Comparison of ENCODE assay signal across 22 mouse cellular contexts in the genomic region with DNA sequence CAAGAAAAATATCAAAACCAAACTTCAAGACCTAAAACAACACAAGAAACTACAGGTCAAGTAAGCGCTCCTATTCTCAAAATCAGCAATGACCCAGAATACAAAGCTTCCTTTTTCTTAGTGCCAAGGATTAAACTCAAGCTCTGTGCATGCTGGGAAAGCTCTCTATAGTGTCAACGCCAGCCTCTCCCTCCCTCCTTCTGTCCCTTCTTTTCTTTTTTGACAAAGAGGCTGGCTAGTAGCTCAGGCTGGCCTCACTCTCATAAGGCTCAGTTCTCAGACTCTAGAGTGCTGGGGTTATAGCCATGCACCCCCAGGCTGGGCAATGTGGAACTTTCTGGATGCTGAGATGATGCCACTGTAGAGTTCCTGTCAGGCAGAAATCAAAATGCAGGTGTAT. TPM values are rescaled to one million over a fixed set of nuclear protein-coding genes. Genes with fewer than 3 reads are reported as not detected.
DNase-seq lines count a peak whose midpoint lies in the region; ATAC-seq lines count a peak whose summit lies in the region.
"Had no signal": no experiment of that assay in that cellular context is flagged by ENCODE, and none has a peak within 500 bp of the region (broad histone marks: within the 10 kb centered on the region; RNA-seq: fewer than 3 reads in every experiment).

No protein-coding gene starts in this region.

- no peaks in the 10 kb centered on the region for H3K9me3 ChIP-seq in forebrain, embryonic 10.5 days
- no peaks in the 10 kb centered on the region for H3K9me3 ChIP-seq in forebrain, embryonic 15.5 days
- H3K9me3 ChIP-seq in midbrain, embryonic 11.5 days (ENCODE audit: control insufficient read depth, low read length), result no peaks in the 10 kb centered on the region
- H3K9me3 ChIP-seq in midbrain, embryonic 16.5 days (replicated peaks; ENCODE audit: control insufficient read depth, low read length, poor library complexity, severe bottlenecking), result no peaks in the 10 kb centered on the region
- H3K9me3 ChIP-seq: embryonic facial prominence, embryonic 10.5 days; G1E; heart, embryonic 13.5 days; hindbrain, embryonic 15.5 days had no signal

- no peak for DNase-seq in forebrain, embryonic 10.5 days (ENCODE audit: extremely low spot score, low spot score)
- peak; percentile 36 for DNase-seq in heart, adult 11 months
- DNase-seq in heart, adult 18-20 months, result no peak
- peak; percentile 79 for DNase-seq in midbrain, embryonic 11.5 days (ENCODE audit: low spot score, missing footprints)
- peak; percentile 1 for DNase-seq in brain, embryonic 18.5 days (ENCODE audit: low read depth, low spot score)
- DNase-seq: adrenal gland, adult 8-10 months; adrenal gland, postnatal 36 days; B cell, adult 2 months; cerebellum, adult 18-20 months; cerebellum, adult 9-11 months; gastrocnemius, postnatal 14 days; heart, postnatal 36 days had no signal

- ATAC-seq in forebrain, embryonic 15.5 days (replicated peaks), result no peak
- ATAC-seq in midbrain, embryonic 11.5 days (ENCODE audit: low FRiP score), result peak; percentile 53; the same call in 1 of the 2 replicates
- no peak for ATAC-seq in midbrain, embryonic 16.5 days
- ATAC-seq: CD4-positive, CD25-positive, alpha-beta regulatory T cell, adult 4 months; inflammation-experienced regulatory T-cells, adult 6 months had no signal

- 0 out of 2 replicates have a peak overlapping the region, but pooled peaks have one; percentile 44 for H3K27ac ChIP-seq in forebrain, embryonic 10.5 days
- no peak overlapping the region for H3K27ac ChIP-seq in forebrain, embryonic 15.5 days (replicated peaks)
- no peak overlapping the region for H3K27ac ChIP-seq in midbrain, embryonic 11.5 days (ENCODE audit: low read depth, low read length)
- no peak overlapping the region for H3K27ac ChIP-seq in midbrain, embryonic 16.5 days (ENCODE audit: low read length)
- H3K27ac ChIP-seq: embryonic facial prominence, embryonic 10.5 days; heart, embryonic 13.5 days; hindbrain, embryonic 15.5 days had no signal

- WGBS in forebrain, embryonic 10.5 days, result 33% methylated on average over 2 of the region's 2 CpGs
- 15% methylated on average over 2 of the region's 2 CpGs for WGBS in forebrain, embryonic 15.5 days
- 33% methylated on average over 2 of the region's 2 CpGs for WGBS in midbrain, embryonic 11.5 days
- WGBS in midbrain, embryonic 16.5 days, result 17% methylated on average over 2 of the region's 2 CpGs

- H3K4me3 ChIP-seq in forebrain, embryonic 10.5 days, result no peak overlapping the region
- H3K4me3 ChIP-seq in forebrain, embryonic 15.5 days, result no peak overlapping the region
- no peak overlapping the region for H3K4me3 ChIP-seq in midbrain, embryonic 11.5 days (ENCODE audit: low read depth, low read length)
- H3K4me3 ChIP-seq in midbrain, embryonic 16.5 days (ENCODE audit: low read depth, low read length), result no peak overlapping the region
- H3K4me3 ChIP-seq: embryonic facial prominence, embryonic 10.5 days; heart, embryonic 13.5 days; hindbrain, embryonic 15.5 days had no signal

- H3K27me3 ChIP-seq in forebrain, embryonic 10.5 days (ENCODE audit: poor library complexity, severe bottlenecking), result no peaks in the 10 kb centered on the region
- H3K27me3 ChIP-seq in forebrain, embryonic 15.5 days, result no peaks in the 10 kb centered on the region
- no peaks in the 10 kb centered on the region for H3K27me3 ChIP-seq in midbrain, embryonic 11.5 days (ENCODE audit: control insufficient read depth, insufficient read depth, low read length)
- H3K27me3 ChIP-seq in midbrain, embryonic 16.5 days (ENCODE audit: control insufficient read depth, insufficient read depth, low read depth, low read length), result no peaks in the 10 kb centered on the region
- H3K27me3 ChIP-seq: heart, embryonic 13.5 days; hindbrain, embryonic 15.5 days had no signal

- H3K9ac ChIP-seq in forebrain, embryonic 15.5 days (replicated peaks), result no peak overlapping the region
- no peak overlapping the region for H3K9ac ChIP-seq in midbrain, embryonic 11.5 days (ENCODE audit: low read length)
- H3K9ac ChIP-seq in midbrain, embryonic 16.5 days (ENCODE audit: low read depth, low read length), result no peak overlapping the region
- H3K9ac ChIP-seq: heart, embryonic 13.5 days; hindbrain, embryonic 15.5 days had no signal

- H3K4me1 ChIP-seq in forebrain, embryonic 10.5 days, result peaks cover 36% of the 10 kb centered on the region
- H3K4me1 ChIP-seq in forebrain, embryonic 15.5 days, result peaks cover 10% of the 10 kb centered on the region
- H3K4me1 ChIP-seq in midbrain, embryonic 11.5 days (ENCODE audit: control insufficient read depth, insufficient read depth, low read length), result peaks cover 4% of the 10 kb centered on the region; the same call in 1 of the 2 replicates
- no peaks in the 10 kb centered on the region for H3K4me1 ChIP-seq in midbrain, embryonic 16.5 days (ENCODE audit: control insufficient read depth, insufficient read depth, low read length)

- peaks cover 14% of the 10 kb centered on the region for H3K36me3 ChIP-seq in forebrain, embryonic 10.5 days (replicated peaks)
- H3K36me3 ChIP-seq in forebrain, embryonic 15.5 days, result peaks cover 10% of the 10 kb centered on the region
- H3K36me3 ChIP-seq in midbrain, embryonic 11.5 days (ENCODE audit: control insufficient read depth, insufficient read depth, low read length), result peaks cover 7% of the 10 kb centered on the region; the same call in 1 of the 2 replicates
- H3K36me3 ChIP-seq in midbrain, embryonic 16.5 days (ENCODE audit: control insufficient read depth, insufficient read depth, low read length), result peaks cover 6% of the 10 kb centered on the region; the same call in 1 of the 2 replicates

- H3K4me2 ChIP-seq in forebrain, embryonic 15.5 days (replicated peaks), result no peak overlapping the region
- H3K4me2 ChIP-seq in midbrain, embryonic 11.5 days, result no peak overlapping the region
- no peak overlapping the region for H3K4me2 ChIP-seq in midbrain, embryonic 16.5 days (ENCODE audit: low read length)
- H3K4me2 ChIP-seq: heart, embryonic 13.5 days; hindbrain, embryonic 15.5 days had no signal

RNA-seq across cellular contexts. Expression of a gene that starts 2.3 kb away (rescaled TPM):
- 1.5 and 2.0 TPM in 2 replicates for polyA plus RNA-seq in forebrain, embryonic 10.5 days (2016; fragmentation: Nextera tagmentation; extraction: Ambion mirVana)
- 1.00 and 1.0 TPM in 2 replicates for polyA plus RNA-seq in forebrain, embryonic 15.5 days (2015; fragmentation: Nextera tagmentation; extraction: Ambion mirVana)
- not detected for total RNA-seq in heart, adult 18-20 months (2021)
- 0.93 and 1.4 TPM in 2 replicates for polyA plus RNA-seq in midbrain, embryonic 11.5 days (2014; fragmentation: Nextera tagmentation; extraction: Ambion mirVana)
- 0.76 and 1.4 TPM in 2 replicates for polyA plus RNA-seq in midbrain, embryonic 16.5 days (2015; fragmentation: Nextera tagmentation; extraction: Ambion mirVana)
- total RNA-seq: gastrocnemius, adult 18-20 months; gastrocnemius, postnatal 14 days had no signal
- polyA plus RNA-seq: heart, postnatal 0 days had no signal

RNA-seq across cellular contexts. Expression of a gene that starts 21.9 kb away (rescaled TPM):
- 199 and 207 TPM in 2 replicates for polyA plus RNA-seq in forebrain, embryonic 10.5 days (2016; fragmentation: Nextera tagmentation; extraction: Ambion mirVana)
- polyA plus RNA-seq in forebrain, embryonic 15.5 days (2015; fragmentation: Nextera tagmentation; extraction: Ambion mirVana), result 141 and 143 TPM in 2 replicates
- 100 to 1,000 TPM; 163 to 179 TPM for total RNA-seq in heart, adult 18-20 months (2021)
- 172 and 176 TPM in 2 replicates for polyA plus RNA-seq in midbrain, embryonic 11.5 days (2014; fragmentation: Nextera tagmentation; extraction: Ambion mirVana)
- polyA plus RNA-seq in midbrain, embryonic 16.5 days (2015; fragmentation: Nextera tagmentation; extraction: Ambion mirVana), result 117 and 122 TPM in 2 replicates

RNA-seq across cellular contexts. Expression of a gene that starts 22.5 kb away (rescaled TPM):
- polyA plus RNA-seq in forebrain, embryonic 10.5 days (2016; fragmentation: Nextera tagmentation; extraction: Ambion mirVana), result 396 and 405 TPM in 2 replicates
- polyA plus RNA-seq in forebrain, embryonic 15.5 days (2015; fragmentation: Nextera tagmentation; extraction: Ambion mirVana), result 323 TPM in 2 replicates
- total RNA-seq in heart, adult 18-20 months (2021), result 10 to 100 TPM in 1 of 2 experiments, 1 to 10 TPM in 1; 6.1 to 13.0 TPM
- polyA plus RNA-seq in midbrain, embryonic 11.5 days (2014; fragmentation: Nextera tagmentation; extraction: Ambion mirVana), result 370 and 373 TPM in 2 replicates
- 378 and 382 TPM in 2 replicates for polyA plus RNA-seq in midbrain, embryonic 16.5 days (2015; fragmentation: Nextera tagmentation; extraction: Ambion mirVana)

RNA-seq across cellular contexts. Expression of a gene that starts 22.6 kb away (rescaled TPM):
- 533 and 536 TPM in 2 replicates for polyA plus RNA-seq in forebrain, embryonic 10.5 days (2016; fragmentation: Nextera tagmentation; extraction: Ambion mirVana)
- polyA plus RNA-seq in forebrain, embryonic 15.5 days (2015; fragmentation: Nextera tagmentation; extraction: Ambion mirVana), result 425 and 442 TPM in 2 replicates
- total RNA-seq in heart, adult 18-20 months (2021), result 100 to 1,000 TPM; 191 to 206 TPM
- polyA plus RNA-seq in midbrain, embryonic 11.5 days (2014; fragmentation: Nextera tagmentation; extraction: Ambion mirVana), result 542 and 583 TPM in 2 replicates
- 347 and 381 TPM in 2 replicates for polyA plus RNA-seq in midbrain, embryonic 16.5 days (2015; fragmentation: Nextera tagmentation; extraction: Ambion mirVana)

RNA-seq across cellular contexts. Expression of a gene that starts 28.0 kb away (rescaled TPM):
- 1.3 and 2.7 TPM in 2 replicates for polyA plus RNA-seq in forebrain, embryonic 10.5 days (2016; fragmentation: Nextera tagmentation; extraction: Ambion mirVana)
- 1.9 and 2.2 TPM in 2 replicates for polyA plus RNA-seq in forebrain, embryonic 15.5 days (2015; fragmentation: Nextera tagmentation; extraction: Ambion mirVana)
- total RNA-seq in heart, adult 18-20 months (2021), result under 1 TPM; 0.18 to 0.74 TPM
- 1.1 and 1.2 TPM in 2 replicates for polyA plus RNA-seq in midbrain, embryonic 11.5 days (2014; fragmentation: Nextera tagmentation; extraction: Ambion mirVana)
- polyA plus RNA-seq in midbrain, embryonic 16.5 days (2015; fragmentation: Nextera tagmentation; extraction: Ambion mirVana), result 0.75 and 1.7 TPM in 2 replicates
- polyA plus RNA-seq: G1E had no signal

Comparison
In these comparisons a context has a peak if more than half of its experiments do, and no peak if none do; other contexts are left out.
1. DNase-seq: peak in heart, adult 11 months (single experiment), midbrain, embryonic 11.5 days (single experiment) and brain, embryonic 18.5 days (single experiment); none in forebrain, embryonic 10.5 days (single experiment) and heart, adult 18-20 months (0 of 2).